Mouse (Mus musculus) mature B cell (primary cell): ENCODE data around the gene Tent5c.

Experiments
- in situ Hi-C: fragments of 300-500 bp; cut with MboI; formaldehyde crosslinking; loops from 2 replicates; pipeline ENCODE4 v1.14.3; 2019

The Tent5c gene

GRCm38 (mm10) chr3:100485390-100486132, 3.6 kb downstream of the Tent5c start:
- in situ Hi-C loops: no loop called here

DNA sequence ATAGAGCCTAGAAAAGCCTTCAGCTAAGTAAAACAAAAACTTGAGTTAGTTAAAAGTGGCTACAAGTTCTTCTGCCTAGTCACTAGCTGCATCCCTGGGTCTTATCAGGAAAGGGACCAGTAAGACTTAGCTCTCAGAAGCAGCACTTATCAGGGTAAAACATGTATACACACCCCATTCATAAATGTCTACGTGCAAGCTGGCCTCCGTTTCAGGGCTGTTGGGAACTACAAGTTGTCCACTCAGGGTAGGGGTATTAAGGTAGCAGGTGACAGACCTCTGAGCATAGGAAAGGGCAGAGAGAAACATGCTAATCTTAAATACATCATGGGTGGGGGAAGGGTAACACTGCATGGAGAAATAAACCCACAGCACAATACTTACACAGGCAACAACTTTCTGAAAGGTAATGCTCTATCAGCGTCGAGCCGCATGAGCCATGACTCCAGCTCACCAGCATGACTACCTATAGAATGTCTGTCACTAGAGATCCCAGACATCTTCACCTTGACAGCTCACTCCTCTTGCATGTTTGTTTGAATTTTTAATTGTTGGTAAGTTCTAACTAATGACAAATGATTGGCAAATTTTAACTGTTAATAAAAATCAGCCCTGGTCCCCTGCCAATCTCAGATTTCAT, 6.0 kb downstream of the Tent5c start:
- in situ Hi-C loops: no loop called here

- in situ Hi-C loops: no loop called here
Measured at GRCm38 (mm10) chr3:100482324-100482911, 6.7 kb downstream of the Tent5c start.

DNA sequence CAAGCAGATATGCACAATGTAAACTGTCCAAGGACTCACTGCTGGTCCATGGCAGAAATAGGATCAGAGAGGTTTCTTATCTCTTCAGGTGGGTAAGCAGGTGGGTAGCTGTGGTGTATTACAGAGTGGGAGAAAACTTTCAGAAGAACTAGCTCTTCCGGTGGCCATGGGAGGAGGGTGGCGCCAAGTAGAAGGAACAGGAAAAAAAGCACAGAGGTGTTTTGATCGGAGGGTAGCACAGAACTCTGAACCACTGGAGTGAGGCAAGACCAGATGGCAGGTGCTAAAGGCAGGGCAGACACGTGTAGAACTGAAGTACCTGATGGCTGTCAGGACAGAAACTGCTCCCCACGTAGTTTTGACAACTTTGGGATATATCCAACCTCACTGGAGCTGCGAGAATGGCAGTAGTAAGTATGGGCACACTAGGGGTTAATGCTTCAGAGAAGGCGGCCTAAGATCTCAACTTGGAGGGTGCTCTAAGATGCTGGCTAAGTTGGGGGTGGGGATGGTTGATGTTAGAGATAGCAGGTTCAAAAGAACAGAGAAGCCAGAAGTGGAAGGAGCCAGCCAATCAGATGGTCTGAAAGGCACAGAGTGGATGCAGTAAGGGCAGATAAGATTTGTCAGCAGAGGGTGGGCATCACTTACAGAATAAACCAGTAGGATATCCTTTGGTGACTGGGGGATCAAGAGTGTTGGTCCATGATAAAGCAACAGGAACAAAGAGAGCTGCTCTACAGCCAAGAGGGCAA, 8.7 kb downstream of the Tent5c start:
- in situ Hi-C loops: no loop called here

DNA sequence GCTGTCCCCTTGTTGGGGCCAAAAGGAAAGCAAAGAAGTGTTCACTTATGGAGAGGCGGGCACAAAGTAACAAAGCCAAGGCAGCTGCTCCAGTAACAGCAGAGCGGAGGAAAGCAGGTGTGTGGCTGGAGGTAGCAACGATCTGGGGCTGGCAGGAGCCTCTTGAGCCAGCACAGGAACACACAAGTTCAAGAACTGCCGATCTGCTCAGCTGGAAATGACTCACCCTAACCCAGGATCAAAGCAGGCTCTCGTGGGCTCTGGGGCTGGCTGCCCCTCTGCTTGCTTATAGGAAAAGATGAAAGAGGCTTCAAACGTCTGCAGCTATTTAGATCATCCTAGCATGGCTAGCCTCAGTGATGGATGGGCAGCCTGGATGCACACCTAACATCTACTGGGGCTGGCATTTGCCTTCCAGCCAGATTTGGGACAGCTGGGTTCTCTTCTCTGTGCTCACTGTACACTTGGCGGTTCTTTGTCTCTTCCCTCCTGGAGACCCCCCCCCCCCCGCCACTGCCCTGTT, 14.1 kb downstream of the Tent5c start:
- in situ Hi-C loops: no loop called here

GRCm38 (mm10) chr3:100474536-100474935, 14.6 kb downstream of the Tent5c start:
- in situ Hi-C loops: no loop called here

- in situ Hi-C loops: no loop called here
Measured at GRCm38 (mm10) chr3:100473146-100473545, 16.0 kb downstream of the Tent5c start.

DNA sequence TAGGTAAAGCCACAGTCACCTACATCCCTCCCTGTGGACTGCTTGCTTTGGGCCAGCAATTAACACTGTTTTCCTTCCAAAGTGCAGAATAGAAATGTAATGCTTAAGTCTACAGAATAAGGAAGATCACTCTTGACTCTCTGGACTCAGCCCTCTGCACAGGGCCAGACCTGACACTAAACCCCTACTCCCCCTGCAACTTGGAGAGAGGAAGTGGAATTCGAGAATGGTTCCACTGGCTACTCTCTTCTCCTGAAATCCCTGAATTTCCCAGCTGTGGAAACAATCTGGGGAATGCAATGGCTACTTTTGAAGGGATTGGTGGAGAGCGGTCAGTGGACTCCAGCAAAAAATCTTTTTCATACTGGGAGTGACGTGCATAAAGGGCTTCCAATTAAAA, 18.2 kb downstream of the Tent5c start:
- in situ Hi-C loops: no loop called here

GRCm38 (mm10) chr3:100470101-100470500, 19.0 kb downstream of the Tent5c start:
- in situ Hi-C loops: no loop called here

- in situ Hi-C loops: no loop called here
Measured at GRCm38 (mm10) chr3:100466551-100466950, 22.6 kb downstream of the Tent5c start.

DNA sequence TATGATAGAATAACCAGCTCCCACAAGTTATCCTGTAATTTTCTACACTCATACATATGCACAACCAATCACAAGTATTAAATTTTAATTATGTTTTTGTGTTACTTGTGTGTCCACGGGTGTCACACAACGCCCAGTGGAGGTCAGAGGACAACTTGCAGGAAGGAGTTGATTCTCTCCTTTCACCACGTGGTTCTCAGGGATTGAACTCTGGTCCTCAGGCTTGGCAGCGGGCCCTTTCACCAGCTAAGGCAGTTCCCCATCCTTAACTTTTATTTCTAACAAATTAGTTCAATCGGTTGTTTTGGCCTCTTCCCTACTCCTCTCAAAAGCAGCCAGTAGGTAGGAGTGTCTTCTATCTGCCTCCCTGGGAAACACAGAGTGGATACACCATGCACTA, 24.5 kb downstream of the Tent5c start:
- in situ Hi-C loops: no loop called here

- in situ Hi-C loops: no loop called here
Measured at GRCm38 (mm10) chr3:100463959-100464265, 25.2 kb downstream of the Tent5c start.

DNA sequence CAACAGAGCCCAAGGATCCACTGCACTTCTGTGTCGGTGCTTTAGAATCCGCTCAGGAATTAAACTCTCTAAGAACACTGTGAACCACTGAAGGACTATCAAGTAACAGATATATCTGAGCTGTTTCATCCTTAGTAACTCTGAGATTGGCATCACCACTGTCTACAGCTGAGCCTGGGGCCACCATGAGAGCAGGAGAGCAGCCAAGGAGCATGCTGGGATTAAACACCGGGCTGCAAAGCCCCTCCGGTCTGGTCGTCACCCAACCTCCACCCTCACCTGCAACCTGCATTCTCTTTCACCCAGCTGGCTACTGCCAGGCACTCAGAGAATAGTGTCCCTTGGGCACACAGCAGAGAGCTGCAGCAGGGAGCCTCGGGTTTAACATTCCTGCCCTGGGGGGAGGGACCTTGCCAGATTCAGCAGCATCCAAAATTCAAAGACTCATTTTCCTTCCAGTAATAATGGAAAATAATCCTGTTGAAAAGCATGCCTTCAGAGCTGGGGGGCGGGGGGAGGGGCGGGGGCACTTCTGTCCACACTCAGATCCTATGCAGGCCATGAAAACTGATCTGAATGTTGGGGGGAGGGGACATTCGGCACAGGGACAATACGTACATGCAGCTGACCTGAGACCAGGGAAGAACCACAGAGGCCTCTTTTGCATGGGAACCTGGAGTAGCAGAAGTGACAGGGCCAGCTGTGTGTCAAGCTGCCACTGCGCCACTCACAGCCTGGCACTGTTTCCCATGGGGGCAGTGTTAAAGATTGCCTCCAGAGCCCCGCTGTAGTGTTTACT, 25.8 kb downstream of the Tent5c start:
- in situ Hi-C loops: no loop called here

GRCm38 (mm10) chr3:100462235-100463083, 26.7 kb downstream of the Tent5c start:
- in situ Hi-C loops: no loop called here

GRCm38 (mm10) chr3:100460510-100460909, 28.6 kb downstream of the Tent5c start:
- in situ Hi-C loops: no loop called here

- in situ Hi-C loops: no loop called here
Measured at GRCm38 (mm10) chr3:100443798-100444500, 45.2 kb downstream of the Tent5c start.

- in situ Hi-C loops: no loop called here
Measured at GRCm38 (mm10) chr3:100442499-100442898, 46.6 kb downstream of the Tent5c start.

- in situ Hi-C loops: no loop called here
Measured at GRCm38 (mm10) chr3:100440754-100441153, 48.4 kb downstream of the Tent5c start.

DNA sequence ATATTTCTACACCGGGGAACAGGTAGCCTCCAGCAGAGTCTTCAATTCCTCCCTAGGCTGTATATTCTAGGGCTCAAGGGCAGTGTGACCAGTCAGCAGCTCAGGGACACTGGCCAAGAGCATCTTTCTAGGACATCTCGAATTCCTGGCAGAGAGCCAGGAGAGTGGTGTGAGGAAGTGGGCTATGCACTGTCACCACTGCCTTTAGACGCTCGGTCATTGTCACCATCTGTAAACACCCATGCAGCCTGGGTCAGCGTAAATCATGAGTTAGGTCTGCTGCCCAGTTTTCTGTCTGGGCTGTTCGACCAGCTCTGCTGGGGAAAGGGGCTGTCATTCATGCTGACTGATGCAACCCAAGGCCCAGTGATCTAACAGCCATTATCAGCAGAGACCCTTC, 49.1 kb downstream of the Tent5c start:
- in situ Hi-C loops: no loop called here

DNA sequence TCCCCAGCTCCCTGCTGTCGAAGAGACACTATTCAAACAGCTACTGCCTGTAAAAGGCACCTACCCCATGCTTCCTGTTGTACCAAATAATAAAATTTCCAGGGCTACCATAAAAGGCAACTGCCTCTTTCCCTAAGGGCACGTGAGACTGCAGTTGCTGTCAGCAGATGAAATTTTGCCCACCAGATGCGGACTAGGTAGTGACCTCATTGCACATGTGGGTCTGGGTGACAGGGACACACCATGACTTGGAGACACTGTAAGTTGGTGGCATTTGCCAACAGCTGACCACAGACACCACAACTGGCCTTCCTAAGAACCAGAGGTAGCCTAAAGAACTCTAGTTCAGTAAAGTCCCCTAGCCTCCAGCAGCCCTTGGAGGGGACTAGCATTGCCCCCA, 50.0 kb downstream of the Tent5c start:
- in situ Hi-C loops: no loop called here
